Mouse (Mus musculus) hindbrain, embryonic 11.5 days (tissue): ENCODE data around the gene Gnaq. TPM values are rescaled to one million over a fixed set of nuclear protein-coding genes. Genes with fewer than 3 reads are reported as not detected.

Source experiments
- ATAC-seq: fragments of 200-750 bp; cut with Nextera tagmentation; 2 replicates; pipeline ENCODE4 v1.8.0; 2017; ENCODE audit warnings: mild to moderate bottlenecking, moderate TSS enrichment, moderate library complexity; ENCODE audit not compliant: low FRiP score
- DNase-seq: peaks from one replicate; pipeline ENCODE4 v3.0.0-alpha.2; 2015; ENCODE audit warnings: low spot score
- H3K27ac ChIP-seq: fragments of 300-500 bp; sonication (generic); 2 replicates; pipeline ENCODE4 v1.5.1; 2014; ENCODE audit warnings: mild to moderate bottlenecking, low read depth, low read length
- H3K27me3 ChIP-seq: fragments of 300-500 bp; sonication (generic); 2 replicates; pipeline ENCODE4 v1.6.1; 2014; ENCODE audit warnings: mild to moderate bottlenecking, low read length, moderate library complexity, mixed read lengths; ENCODE audit not compliant: control insufficient read depth, insufficient read depth
- H3K36me3 ChIP-seq: fragments of 300-500 bp; sonication (generic); 2 replicates; pipeline ENCODE4 v1.6.1; 2014; ENCODE audit warnings: mild to moderate bottlenecking, low read length, moderate library complexity, mixed read lengths; ENCODE audit not compliant: control insufficient read depth, insufficient read depth
- H3K4me1 ChIP-seq: fragments of 300-500 bp; sonication (generic); replicated peaks from 2 replicates; pipeline ENCODE4 v1.6.1; 2014; ENCODE audit warnings: low read length, mixed read lengths; ENCODE audit not compliant: control insufficient read depth, insufficient read depth
- H3K4me2 ChIP-seq: fragments of 300-500 bp; sonication (generic); replicated peaks from 2 replicates; pipeline ENCODE4 v1.6.1; 2014; ENCODE audit warnings: mild to moderate bottlenecking, low read depth, low read length
- H3K4me3 ChIP-seq: fragments of 300-500 bp; sonication (generic); 2 replicates; pipeline ENCODE4 v1.5.1; 2014; ENCODE audit warnings: low read depth, low read length
- H3K9ac ChIP-seq: fragments of 300-500 bp; sonication (generic); 2 replicates; pipeline ENCODE4 v1.6.1; 2014; ENCODE audit warnings: low read depth, low read length
- H3K9me3 ChIP-seq: fragments of 300-500 bp; sonication (generic); 2 replicates; pipeline ENCODE4 v1.6.1; 2016; ENCODE audit warnings: low read length; ENCODE audit not compliant: control insufficient read depth
- WGBS: fragments of 180-500 bp; shearing (Covaris S2); extraction: QIAGEN DNeasy Blood & Tissue Kit; methylation state at CpG from one replicate; pipeline ENCODE4 v1.1.7; 2014; 5-methylcytosine and 5-hydroxymethylcytosine counted together
- polyA plus RNA-seq: library from polyadenylated mRNA; unstranded; fragments of >200 nt; fragmentation: Nextera tagmentation; extraction: Ambion mirVana; gene quantifications from 2 replicates; pipeline ENCODE4 v1.2.1, GENCODE M21; 2014

The Gnaq gene
- polyA plus RNA-seq, 1 experiment from 2014 or later, result 23.2 TPM

DNA sequence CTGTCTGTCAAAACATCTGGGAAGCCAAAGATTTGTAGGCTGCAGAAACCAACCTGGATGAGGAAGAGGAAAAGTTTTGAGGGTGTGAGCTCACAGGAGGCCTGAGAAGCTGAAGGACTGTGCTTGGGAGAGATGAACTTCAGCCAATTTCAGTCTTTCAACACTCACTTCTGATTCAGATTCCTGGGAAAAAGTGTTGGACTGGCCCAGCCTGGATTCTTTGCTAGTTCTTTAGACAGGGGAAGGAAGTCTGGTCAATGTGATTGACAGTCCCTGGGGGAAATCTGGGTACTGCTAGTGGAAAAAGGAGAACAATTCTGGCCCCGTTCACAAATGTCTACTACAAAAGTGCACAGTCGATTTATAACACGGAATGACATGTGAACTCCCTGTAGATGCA lies 89.9 kb downstream of the Gnaq start:
- H3K36me3 ChIP-seq, result no peaks in the 10 kb centered on the region
- no peak overlapping the region for H3K9ac ChIP-seq
- H3K27me3 ChIP-seq, result no peaks in the 10 kb centered on the region
- no peak for DNase-seq
- no peak for ATAC-seq
- H3K9me3 ChIP-seq, result no peaks in the 10 kb centered on the region
- 88% methylated on average over 3 of the region's 3 CpGs for WGBS
- H3K4me1 ChIP-seq, result no peaks in the 10 kb centered on the region
- H3K4me3 ChIP-seq, result no peak overlapping the region
- H3K4me2 ChIP-seq, result no peak overlapping the region
- H3K27ac ChIP-seq, result no peak overlapping the region

DNA sequence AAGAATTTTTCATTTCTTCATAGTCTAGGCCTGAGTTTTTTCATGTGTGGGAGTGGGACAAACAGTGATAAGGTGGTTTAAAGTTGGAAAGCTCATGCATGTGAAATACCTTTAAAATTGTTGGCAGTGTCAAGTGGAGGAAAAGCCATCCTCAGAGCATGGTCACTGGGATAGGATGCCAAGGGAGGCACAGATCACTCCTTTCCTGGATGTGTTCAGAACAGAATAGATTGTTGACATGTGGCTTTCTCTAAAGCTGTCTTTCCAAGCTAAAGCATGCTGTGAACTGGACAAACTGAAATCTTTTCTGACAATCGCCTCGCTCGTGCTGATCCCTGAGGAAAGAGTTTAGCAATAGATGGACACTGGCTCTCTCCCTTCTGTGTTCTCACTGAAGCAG lies 90.5 kb downstream of the Gnaq start:
- Histone ChIP-seq H3K9ac (no peak overlapping the region), H3K27me3 (no peaks in the 10 kb centered on the region), H3K9me3 (no peaks in the 10 kb centered on the region), H3K4me1 (no peaks in the 10 kb centered on the region), H3K4me2 (no peak overlapping the region), H3K36me3 (no peaks in the 10 kb centered on the region), H3K4me3 (no peak overlapping the region), H3K27ac (no peak overlapping the region)
- DNase-seq (no peak), ATAC-seq (no peak)
- WGBS, result 100% methylated on average over 3 of the region's 3 CpGs

DNA sequence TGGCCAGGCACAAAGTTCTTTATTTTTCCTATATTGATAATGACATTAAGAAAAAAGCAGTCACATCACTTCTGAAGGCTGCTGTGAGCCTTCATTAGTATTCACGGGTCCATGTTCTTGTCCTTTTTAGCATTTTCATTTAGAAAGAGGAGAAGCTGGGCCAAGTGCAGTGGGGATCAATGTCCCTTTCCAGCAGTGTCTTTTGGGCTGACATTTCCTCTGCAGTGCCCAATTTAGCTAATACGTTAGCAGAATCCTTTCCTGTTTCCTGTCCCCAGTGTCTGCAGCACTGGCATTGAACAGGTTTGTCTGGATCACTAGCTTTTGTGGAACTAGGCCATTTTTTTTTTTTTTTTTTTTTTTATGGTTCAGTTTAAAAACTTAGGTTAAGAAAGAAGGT lies 92.2 kb downstream of the Gnaq start:
- Histone ChIP-seq H3K4me3 (no peak overlapping the region), H3K27ac (no peak overlapping the region), H3K9ac (no peak overlapping the region), H3K27me3 (no peaks in the 10 kb centered on the region), H3K4me2 (no peak overlapping the region), H3K36me3 (no peaks in the 10 kb centered on the region), H3K9me3 (no peaks in the 10 kb centered on the region), H3K4me1 (no peaks in the 10 kb centered on the region)
- no peak for ATAC-seq
- no peak for DNase-seq
- 88% methylated on average over 2 of the region's 2 CpGs for WGBS

DNA sequence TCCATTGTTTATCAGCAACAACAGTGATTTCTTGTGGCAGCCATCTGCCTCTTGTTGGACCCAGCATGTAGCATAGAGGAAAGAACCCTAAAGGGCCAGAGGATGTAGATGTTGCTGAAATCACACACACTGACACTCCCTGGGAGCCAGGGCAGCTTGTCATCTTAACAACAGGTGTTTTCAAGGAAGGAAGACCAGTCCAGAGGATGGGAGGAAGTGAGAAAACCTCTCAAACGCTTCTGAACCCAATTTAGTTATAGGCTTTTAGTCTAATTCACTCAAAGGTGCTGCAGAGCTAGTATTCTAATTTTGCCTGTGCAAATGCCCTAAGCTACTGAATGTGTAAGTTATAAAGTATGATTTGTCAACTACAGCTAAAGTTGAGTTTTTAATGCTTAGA lies 99.0 kb downstream of the Gnaq start:
- ATAC-seq (no peak), DNase-seq (no peak)
- Histone ChIP-seq H3K4me3 (no peak overlapping the region), H3K27ac (no peak overlapping the region), H3K36me3 (no peaks in the 10 kb centered on the region), H3K9me3 (no peaks in the 10 kb centered on the region), H3K27me3 (no peaks in the 10 kb centered on the region), H3K4me2 (no peak overlapping the region), H3K9ac (no peak overlapping the region), H3K4me1 (no peaks in the 10 kb centered on the region)
- 97% methylated on average over 1 of the region's 1 CpGs for WGBS

DNA sequence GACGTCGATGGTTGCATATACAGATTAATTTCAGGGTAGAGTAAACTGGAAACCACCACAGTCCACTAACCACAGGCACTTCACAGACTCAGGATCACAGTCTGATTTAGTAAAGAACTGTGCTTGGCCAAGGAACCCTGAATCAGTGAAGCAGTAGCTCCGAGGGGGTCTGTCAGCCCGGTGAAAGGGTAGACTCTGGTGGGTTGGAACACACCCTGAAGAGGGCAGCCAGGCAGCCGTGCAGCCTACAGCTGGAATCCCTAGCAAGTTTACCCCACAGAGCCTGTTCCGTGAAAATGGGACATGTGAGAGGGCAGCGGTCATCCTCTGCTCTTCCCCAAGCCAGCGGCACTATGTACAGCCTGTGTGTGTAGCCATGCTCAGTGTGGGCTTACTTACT lies 103.0 kb downstream of the Gnaq start:
- H3K4me3 ChIP-seq, result no peak overlapping the region
- H3K36me3 ChIP-seq, result no peaks in the 10 kb centered on the region
- no peak overlapping the region for H3K27ac ChIP-seq
- no peaks in the 10 kb centered on the region for H3K27me3 ChIP-seq
- 85% methylated on average over 8 of the region's 8 CpGs for WGBS
- DNase-seq, result no peak
- H3K9ac ChIP-seq, result no peak overlapping the region
- H3K9me3 ChIP-seq, result no peaks in the 10 kb centered on the region
- H3K4me2 ChIP-seq, result no peak overlapping the region
- no peak for ATAC-seq
- H3K4me1 ChIP-seq, result no peaks in the 10 kb centered on the region

DNA sequence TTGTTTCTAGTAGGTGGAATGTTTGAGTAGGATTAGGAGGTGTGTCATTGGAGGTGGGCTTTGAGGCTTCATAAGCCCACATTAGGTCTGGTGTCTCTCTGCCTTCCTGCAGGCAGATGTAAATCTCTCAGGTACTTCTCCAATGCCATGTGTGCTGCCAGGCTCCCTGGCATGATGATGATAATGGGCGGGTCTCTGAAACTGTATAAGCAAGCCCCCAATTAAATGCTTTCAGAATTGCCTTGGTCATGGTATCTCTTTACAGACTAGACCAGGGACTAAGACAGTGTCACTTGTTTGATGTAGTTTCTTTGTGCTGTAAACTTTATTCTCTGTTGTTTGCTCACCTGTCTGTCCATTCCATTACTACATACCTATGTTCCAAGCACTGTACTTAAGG lies 104.4 kb downstream of the Gnaq start:
- DNase-seq (no peak), ATAC-seq (no peak)
- no peak overlapping the region for H3K4me2 ChIP-seq
- H3K36me3 ChIP-seq, result no peaks in the 10 kb centered on the region
- H3K27me3 ChIP-seq, result no peaks in the 10 kb centered on the region
- no peak overlapping the region for H3K27ac ChIP-seq
- no peaks in the 10 kb centered on the region for H3K9me3 ChIP-seq
- H3K9ac ChIP-seq, result no peak overlapping the region
- WGBS, result 90% methylated on average over 1 of the region's 1 CpGs
- no peak overlapping the region for H3K4me3 ChIP-seq
- H3K4me1 ChIP-seq, result no peaks in the 10 kb centered on the region

DNA sequence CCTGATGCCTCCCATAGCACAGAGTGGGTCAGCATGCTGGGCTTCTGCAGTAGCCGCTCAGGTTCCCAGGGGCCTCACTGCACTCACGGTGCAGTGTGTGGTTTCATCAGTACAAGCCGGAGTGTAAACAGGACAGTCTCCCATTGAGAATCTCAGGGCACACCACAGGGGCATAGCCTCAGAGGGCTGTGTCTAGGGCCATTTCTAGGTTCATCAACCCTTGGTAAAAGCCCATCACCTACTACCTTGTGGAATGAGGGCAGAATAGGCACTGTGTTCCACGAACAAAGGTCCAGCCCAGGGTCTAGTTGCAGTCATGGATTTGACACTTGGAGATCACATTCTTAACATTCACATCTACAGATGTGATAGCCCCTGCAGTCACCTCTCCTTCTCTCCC lies 105.4 kb downstream of the Gnaq start:
- Histone ChIP-seq H3K27me3 (no peaks in the 10 kb centered on the region), H3K9ac (no peak overlapping the region), H3K27ac (no peak overlapping the region), H3K4me1 (no peaks in the 10 kb centered on the region), H3K4me2 (no peak overlapping the region), H3K36me3 (no peaks in the 10 kb centered on the region), H3K4me3 (no peak overlapping the region), H3K9me3 (no peaks in the 10 kb centered on the region)
- DNase-seq (no peak), ATAC-seq (no peak)
- 81% methylated on average over 4 of the region's 4 CpGs for WGBS

DNA sequence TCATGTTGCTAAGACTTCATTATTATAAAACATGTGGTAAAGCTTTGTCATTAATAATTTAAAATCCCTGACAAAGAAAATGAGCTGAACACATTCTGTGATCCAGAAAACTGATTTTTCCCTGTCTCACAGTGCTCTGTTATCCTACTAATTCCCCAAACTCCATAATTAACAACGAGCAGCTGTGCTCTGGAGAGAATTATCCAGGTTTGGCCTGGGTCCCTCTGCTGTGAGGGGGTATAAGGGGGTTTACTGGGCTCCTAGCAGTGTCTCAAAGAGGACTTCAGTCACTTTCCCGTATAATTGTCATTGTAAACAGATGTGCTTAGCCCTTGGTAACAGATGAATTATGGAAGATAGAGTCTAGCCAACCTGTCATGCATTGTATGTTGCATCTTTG lies 105.9 kb downstream of the Gnaq start:
- Histone ChIP-seq H3K27ac (peak overlapping the region; percentile 27; the same call in 1 of the 2 replicates), H3K4me3 (no peak overlapping the region), H3K4me1 (no peaks in the 10 kb centered on the region), H3K9ac (no peak overlapping the region), H3K36me3 (no peaks in the 10 kb centered on the region), H3K4me2 (no peak overlapping the region), H3K27me3 (no peaks in the 10 kb centered on the region), H3K9me3 (no peaks in the 10 kb centered on the region)
- DNase-seq (no peak), ATAC-seq (no peak)
- WGBS, result 66% methylated on average over 2 of the region's 2 CpGs

DNA sequence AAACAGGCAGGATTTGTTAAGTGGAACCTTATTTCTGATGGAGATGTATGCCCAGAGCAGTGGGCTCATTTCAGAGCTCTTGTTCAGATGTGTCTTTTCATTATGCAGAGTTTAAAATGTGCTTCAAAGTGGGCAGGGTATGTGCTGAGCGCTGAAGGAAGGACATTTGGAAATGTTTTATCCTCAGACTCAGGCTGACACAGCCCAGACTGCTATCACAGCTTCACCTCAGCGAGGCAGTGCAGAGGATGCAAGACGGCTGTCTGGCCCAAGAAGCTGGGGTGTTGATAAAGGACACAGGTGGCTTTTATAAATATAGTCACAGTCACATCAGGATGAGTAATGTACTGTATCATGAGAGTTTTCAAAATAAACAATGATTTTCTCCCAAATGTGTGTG lies 110.1 kb downstream of the Gnaq start:
- 81% methylated on average over 3 of the region's 3 CpGs for WGBS
- ATAC-seq (no peak), DNase-seq (no peak)
- Histone ChIP-seq H3K4me2 (no peak overlapping the region), H3K4me1 (no peaks in the 10 kb centered on the region), H3K9me3 (no peaks in the 10 kb centered on the region), H3K9ac (no peak overlapping the region), H3K27ac (no peak overlapping the region), H3K4me3 (no peak overlapping the region), H3K27me3 (no peaks in the 10 kb centered on the region), H3K36me3 (no peaks in the 10 kb centered on the region)
